Mouse (Mus musculus) embryo, embryonic 11.5 days (tissue): ENCODE measurements around the gene Magi2.

Experiments
- DNase-seq: peaks from one replicate; pipeline ENCODE4 v3.0.0-alpha.2; 2012; ENCODE audit warnings: low read depth, low spot score

Gene Magi2

DNA sequence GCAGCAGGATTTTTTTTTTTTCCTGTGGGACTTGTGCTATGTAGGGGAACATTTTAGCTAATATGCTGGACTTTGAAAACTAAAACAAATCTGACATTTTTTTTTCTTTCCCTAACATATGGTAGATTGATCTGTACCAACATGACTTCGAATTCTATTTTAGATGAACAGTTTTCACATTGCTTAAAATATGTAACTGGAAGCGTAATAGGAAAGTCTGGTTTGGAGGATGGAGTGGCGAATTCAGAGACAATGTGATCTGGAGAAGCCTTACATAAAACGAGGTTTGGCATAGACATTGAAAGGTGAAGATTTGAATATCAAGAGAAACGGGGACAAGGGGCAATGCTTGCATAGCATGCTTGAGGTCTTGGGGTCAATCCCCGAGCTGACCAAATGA, 519.1 kb downstream of the Magi2 start:
- DNase-seq: no peak

DNA sequence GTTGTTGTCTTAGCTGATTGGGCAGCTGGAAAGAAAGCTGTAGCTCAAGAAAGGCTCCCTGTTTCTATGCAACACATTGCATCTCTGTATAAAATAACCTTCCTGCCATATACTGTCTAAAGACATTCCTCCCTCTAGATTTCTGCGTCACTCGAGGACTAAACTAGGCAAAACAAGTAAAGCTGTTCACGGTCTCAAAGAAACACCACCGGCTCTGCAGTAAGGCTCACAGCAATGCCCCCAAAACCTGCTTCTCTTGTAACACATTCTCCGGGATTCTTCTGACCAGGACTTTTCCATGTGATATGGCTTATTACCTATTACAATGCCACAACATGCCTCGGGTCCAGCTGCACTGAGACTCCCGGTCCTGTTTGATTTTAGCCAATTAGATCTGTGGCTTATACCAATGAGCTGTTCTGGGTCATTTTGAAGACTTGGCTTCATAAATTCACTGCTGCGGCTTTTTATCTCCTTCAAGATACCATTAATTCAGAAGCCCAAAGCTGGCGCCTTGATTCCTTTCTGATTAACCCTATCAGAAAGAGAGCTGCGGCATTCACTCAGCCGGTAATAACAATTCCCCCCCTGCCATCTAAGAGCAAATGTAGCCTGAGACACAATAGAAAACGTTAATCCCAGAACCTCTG, 520.2 kb downstream of the Magi2 start:
- no peak for DNase-seq

DNA sequence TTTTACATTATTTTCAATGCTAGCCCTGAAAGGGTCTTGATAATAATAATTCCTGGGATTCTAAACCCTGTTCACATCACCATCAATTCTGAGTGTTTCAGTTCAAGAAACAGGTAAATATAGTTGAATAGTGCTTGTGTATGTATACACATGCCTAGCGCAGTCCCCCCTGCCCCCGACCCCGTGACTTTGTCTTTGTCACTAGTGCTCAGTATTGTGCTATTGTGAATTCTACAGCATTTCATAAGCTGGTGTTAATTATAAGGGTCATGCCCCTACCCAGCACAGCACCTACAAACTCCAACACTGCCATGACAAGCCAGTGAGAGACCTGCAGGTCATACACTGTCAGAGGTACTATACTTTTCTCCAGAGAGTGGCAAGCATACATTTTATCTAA, 520.8 kb downstream of the Magi2 start:
- DNase-seq: no peak

DNA sequence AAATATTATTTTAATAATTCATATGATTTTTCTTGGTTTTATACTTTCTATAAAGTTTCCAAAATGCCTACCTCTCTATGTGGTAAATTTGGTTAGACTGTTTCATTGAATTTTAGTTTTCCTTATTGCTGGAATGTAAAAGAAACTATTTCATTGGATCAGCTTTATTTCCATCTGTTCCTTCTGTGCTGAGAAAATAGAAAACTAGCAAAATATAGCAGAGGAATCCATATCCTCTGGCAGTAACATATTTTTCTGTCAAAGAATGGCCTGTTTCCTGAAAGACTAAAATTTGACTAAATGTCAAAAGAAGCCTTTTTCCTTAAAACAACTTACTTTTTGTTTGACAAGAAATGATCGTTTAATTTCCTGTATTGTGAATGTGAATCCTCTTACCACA, 552.4 kb downstream of the Magi2 start:
- no peak for DNase-seq

DNA sequence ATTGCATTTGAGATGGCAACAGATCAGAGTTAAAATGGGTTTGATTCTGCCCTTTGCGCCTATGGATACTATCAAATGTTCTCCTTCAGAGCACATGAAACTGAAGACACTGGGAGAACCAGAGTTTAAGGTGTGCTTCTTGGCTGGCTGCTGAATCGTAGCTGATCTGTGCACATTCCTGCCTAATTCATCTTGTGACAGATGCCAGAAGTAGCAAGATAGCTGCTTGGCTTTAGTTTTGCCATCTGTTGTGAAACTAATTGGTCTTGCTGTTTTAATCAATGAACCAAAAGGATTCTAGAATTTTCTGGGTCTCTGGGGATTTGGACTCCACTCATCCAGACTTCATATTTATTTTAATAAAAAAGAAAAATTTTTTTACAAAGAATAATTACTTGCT, 553.2 kb downstream of the Magi2 start:
- no peak for DNase-seq

DNA sequence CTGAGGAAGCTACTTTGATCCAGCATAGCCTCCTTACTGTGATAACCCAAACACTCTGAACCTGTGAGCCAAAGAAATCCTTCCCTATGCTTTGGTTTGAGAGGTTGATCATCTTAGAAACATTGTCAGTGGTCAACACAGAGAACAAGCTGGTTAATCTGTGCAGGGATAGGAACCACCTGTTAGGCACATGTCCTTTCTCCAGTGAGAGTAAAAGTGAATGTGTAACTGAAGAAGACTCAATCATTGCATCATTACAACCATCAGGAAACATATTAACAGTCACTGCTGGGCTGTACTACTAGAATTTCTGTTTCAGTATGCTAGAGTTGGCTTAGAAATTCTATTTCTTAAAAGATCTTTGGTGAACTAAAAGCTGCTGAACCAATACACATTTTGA, 558.5 kb downstream of the Magi2 start:
- no peak for DNase-seq

DNA sequence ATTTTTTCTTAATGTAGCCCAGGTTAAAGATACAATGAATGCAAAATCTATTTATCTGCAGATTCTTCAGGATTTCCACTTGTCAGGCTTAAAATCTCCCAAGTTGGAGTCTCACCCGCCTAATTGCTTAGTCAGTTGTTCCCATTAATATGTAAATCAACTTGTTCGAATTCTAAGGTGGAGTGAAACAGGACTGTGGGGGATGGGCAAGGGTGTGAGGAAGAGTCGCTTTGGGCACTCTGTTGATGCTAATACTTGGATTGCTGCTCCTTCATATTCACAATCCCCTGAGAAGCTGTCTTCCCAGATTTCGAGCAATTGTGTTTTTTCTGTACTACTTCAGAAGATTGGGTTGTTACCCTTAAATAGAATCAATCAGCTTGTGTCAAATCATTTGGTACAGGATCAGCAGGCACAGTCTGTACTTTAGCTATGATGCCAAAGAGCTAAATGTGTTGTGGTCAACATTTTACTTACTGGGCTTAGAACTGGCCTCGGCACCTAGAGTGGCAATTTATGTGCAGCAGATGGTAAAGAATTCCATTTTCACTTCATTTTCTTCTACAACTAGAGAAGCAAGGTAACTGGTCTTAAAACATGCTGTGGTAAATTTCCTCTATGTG, 560.8 kb downstream of the Magi2 start:
- no peak for DNase-seq

DNA sequence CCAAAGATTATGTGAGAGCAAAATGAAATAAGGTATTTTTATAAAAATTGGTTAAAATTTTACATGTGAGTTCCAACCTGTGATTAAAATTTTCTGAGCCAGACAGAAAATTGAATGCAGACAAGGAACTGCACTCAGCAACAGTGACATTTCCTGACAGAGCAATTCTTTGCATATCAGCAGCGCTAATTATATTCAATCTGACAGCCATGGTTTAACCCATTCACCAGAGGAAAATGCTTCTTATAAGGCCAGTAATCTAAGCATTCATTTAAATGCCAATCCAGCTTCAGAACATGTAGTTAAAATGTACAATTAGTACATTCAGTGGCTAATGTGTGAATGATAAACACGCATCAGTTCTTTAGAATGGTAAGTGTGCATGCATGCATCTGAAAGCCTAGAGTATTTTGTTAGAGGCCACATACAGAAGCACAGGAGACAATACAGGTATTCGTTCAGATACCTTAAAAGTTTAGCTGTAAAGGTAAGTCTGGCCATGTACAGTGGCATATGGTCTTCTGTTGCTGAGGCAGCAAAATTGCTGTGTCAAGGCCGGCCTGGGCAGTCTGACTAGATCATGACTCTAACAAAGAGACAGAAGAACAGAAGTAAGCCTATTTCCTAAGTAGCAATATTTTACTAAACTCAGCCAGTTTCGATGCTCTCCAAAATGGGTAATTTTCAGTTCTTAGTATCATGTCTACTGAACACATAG, 576.4 kb downstream of the Magi2 start:
- no peak for DNase-seq

DNA sequence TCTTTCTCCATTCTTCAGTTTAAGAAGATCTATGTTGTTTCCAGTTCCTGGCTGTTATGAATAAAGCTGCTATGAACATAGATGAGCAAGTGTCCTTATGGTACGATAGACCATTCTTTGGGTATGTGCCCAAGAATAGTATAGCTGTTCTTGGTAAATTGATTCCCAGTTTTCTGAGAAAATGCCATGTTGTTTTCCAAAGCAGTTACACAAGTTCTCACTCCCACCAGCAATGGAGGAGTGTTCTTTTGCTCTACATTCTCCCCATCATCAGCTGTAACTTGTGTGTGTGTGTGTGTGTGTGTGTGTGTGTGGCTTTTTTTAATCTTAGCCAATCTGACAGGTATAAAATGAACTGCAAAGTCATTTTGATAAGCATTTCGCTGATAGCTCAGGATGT, 595.7 kb downstream of the Magi2 start:
- DNase-seq: no peak

DNA sequence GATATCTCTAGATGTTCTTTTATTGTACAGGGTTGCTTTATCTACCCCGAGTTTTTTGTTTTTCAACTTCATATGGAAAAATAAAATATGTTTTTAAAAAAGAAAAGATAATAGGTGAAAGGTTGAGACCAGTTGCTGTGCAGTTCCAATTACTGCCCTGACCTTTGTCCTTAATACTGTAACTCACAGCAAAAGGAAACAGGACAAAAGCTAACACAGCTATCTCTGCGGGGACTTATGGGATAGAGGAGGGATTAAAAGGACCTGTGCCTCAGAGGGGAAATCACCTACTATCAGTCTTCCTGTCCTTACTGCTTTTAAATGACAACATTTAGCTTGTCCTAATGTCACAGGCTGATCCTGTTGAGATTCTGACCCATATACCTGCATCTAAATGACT, 599.1 kb downstream of the Magi2 start:
- DNase-seq: no peak

DNA sequence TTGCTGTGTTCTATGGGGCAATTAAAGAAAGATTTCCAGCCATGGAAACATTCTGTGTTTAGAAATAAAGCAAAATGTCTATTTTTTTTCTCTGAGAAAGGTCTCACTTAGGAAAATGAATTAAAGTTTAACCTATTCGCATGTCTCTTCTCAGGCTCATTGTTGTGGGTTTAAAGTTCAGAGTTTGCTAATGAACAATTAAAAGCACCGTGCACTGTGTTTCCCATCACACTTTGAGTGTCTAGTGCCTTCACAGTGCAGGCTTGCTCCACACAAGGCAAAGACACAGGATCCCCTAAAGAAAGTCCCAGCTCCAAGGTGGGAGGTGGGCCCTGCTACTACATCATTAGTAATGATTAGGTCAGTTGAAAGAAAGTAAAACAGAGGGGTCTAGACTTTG, 602.5 kb downstream of the Magi2 start:
- no peak for DNase-seq

DNA sequence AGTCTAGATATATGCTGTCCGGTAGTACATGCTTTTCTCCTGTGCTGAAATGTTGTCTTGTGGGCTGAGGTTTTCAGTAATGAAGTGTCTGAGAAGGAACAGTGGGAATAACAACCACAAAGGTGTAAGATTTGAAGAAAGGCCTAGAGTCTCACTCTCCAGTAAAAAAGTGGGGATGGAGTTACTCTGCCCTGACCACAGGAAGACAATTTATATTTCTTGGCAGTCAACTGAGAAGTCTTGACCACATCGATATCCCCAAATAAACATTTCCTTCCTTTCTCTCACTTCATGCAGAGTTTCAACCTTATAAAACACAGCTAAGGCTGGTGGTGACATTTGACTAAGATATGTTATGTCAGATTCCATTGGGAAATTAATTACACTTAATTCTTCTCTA, 636.0 kb downstream of the Magi2 start:
- DNase-seq: no peak

DNA sequence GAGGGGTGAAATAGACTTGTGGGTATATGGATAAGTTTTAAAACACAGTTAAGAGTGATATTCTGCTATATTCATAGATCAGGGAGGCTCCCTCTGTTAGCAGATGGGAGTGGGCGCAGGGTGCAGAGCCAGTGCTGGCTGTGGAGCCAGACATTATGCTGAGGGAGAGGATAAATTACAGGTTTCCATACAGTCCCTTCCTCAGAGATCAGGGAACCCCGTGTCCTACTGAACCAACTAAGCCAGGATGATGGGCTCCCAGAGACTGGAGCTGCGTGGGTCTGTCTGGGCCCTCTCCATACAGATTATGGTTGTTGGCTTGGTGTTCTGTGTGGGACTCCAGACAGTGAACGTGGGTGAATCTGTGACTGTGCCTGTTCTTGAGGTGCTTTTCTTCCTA, 643.6 kb downstream of the Magi2 start:
- DNase-seq: no peak

DNA sequence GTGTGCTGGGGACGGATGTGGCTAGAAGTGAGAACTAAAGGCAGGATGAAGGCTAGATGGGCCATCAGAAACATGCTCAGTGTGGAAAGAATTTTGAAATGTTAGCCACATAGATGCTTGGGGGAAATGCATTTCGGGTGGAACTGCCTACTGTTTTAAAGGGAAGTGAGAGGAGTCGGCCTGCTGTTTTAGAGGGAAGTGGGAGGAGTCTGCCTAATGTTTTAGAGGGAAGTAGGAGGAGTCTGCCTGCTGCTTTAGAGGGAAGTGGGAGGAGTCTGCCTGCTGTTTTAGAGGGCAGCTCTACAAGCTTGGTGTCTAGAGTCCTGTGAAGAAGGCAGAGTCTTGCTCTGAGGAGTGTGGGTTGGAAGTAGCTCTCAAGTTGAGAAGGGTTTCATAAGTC, 664.9 kb downstream of the Magi2 start:
- no peak for DNase-seq

DNA sequence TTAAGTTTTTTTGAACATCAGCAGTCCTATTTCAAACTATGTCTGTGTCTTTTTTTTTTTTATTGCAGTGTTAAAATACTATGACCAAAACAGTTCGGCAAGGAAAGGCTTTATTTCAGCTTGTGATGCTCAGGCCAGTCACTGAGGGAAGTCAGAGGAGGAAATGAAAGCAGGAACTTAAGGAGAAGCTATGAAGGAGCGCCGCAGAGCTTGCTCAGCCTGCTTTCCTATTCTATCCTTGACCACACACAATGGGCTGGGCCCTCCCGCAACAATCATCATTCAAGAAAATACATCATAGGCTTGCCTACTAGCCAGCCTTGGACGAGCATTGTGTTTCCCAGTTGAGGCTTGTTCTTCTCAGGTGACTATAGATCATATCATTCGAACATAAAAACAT, 669.1 kb downstream of the Magi2 start:
- no peak for DNase-seq

DNA sequence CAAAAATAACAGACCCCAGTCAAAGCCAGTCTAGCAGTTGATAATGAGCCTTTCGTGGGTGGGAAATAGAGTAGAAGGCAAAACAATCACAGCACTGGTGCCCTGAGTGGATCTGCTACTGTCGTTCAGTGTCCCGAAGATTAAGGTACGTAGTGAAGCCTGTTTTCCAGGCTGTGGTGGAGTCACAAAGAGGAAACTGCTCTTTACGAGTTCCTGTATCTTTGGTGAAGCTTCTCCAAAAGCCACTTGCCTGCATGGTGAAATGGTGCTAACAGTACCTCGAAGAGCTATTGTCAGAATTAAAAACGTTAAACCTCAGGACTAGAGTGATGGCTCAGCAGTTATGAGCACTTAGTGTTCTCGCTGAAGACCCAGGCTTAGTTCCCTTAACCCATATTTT, 674.8 kb downstream of the Magi2 start:
- no peak for DNase-seq

DNA sequence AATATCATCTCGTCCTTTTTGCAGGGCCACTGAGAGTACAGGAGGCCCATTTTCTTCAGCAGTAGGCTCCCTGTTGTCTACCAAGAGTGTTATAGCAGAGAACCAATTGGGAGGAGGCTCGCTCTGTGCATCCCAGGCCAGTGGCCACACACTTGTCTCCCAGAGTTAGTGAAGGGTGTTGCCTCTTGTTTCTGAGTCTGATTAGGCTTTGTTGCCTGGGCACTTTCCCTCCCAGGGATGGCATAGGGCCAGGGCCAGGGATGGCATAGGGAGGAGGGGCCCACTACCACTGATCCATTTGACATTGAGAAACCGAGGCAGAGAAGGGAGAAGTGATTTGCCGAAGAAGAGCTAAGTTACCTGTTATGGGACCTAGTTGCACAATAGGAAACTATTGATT, 679.8 kb downstream of the Magi2 start:
- no peak for DNase-seq

DNA sequence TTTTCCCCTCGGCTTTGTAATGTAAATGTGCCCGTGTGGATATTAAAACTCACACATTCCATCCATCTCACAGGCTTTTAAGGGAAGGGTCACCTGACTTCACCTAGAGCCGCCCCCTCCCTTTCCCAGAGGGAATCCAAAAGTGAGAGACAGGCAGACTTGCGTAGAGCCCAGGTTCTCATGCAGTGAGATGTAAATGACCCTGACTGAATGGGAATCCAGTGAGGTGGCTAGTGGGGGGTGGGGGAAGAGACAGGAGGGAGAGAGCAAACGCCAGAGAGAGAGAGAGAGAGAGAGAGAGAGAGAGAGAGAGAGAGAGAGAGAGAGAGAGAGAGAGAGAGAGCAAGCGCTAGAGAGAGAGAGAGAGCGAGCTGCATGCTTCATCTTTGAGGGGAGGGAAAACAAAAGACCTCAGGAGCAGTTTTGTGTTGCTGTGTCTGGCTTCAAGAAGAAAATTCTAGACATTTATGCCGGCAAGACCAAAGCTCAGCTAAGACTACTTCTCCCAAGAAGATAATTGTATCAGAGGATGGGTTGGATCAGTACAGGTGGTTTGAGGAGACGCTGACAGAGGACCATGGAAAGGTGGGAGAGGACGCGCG, 680.6 kb downstream of the Magi2 start:
- DNase-seq: no peak

DNA sequence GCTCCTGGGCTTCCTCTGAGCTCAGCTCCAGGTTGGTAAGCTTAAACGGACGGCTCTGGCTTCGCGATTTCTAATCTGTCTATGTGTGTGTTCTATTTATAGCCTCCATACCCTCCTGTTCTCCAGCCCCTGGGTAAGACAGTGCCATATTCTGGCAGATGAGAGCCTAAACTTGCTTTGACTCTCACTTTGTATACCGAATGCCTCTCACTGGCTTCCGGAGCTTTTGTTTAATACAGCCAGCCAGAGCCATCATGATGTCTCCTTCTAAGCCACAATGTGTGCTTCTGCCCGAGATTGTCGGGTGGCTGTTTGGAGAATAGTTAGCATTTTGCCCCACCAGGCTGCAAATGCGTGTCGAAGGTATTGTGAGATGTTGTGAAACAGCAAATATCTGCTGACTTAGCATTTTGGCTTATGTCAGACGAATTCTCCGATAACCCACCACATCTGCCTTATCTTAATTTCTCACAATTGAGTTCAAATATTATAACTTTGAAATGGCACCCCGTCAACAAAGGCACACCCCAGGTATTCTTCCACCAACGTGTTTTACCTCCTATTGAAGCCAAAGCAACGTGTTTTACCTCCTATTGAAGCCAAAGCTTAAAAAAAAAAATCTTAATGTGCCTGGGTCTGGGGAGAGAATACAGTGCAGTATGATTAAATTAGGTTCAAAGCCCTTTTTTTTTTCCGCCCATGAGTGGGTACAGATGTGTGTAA, 681.3 kb downstream of the Magi2 start:
- no peak for DNase-seq

DNA sequence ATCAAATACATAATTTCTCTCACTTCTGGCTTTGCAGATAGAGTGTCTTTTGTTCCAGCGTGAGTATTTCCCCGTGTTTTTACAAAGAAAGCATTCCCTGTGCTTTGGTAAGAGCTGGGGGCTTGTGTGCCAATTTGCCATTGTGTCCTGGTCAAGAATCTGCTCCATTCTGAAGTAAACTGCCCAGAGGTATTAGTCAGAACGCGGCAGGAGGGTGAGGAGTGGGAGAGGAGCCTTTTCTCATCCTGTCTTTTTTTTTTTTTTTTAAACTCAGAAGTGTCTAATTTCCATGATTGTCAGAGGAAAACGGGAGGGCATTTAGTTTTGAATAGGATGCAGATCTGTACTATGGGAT, 681.8 kb downstream of the Magi2 start:
- DNase-seq: no peak

DNA sequence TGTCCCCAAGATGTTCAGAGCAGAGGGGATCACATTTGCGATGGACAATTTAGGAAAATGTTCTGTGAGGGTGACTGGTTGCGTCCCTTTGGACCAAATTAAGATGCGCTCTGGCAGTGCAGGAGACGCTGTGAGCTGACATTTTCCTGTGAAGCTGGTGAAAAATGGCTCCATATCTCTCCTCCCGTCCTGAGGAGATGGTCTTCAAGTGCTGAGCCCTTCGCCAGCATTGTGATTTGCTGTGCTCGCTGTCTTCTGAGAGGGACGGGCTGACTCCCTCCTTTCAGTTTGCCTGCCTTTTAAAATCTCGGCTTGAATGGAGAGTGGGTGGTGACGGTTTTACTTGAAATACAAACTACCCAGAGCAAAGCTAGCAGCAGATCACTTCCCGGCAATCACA, 682.2 kb downstream of the Magi2 start:
- DNase-seq: no peak

DNA sequence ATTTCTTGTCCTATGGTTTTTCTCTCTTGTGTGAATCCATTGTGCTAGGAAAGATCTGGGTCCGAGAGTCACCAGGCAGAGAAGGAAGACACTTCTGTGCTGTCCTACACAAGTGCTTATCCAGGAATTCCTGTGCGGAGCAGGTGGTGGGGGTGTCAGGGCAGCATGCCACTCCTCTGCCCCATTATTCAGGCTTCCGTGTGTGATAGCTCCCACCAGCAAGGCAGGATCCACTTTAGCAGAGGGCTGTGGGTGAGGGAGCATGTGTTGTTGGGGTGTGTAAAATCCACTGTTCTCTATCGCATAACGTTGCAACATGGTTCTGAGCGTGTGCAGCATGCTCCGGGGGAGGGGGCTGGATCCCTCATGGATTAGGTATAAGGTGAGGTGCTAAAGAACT, 682.8 kb downstream of the Magi2 start:
- no peak for DNase-seq
